Mouse (Mus musculus) inflammation-experienced regulatory T-cells, adult 16 weeks (primary cell): ENCODE data around the gene Lpp. TPM values are rescaled to one million over a fixed set of nuclear protein-coding genes. Genes with fewer than 3 reads are reported as not detected.

Experiments used
- polyA plus RNA-seq: library from polyadenylated mRNA; unstranded; fragments of 100-300 nt; shearing (Covaris generic); gene quantifications from one replicate; pipeline ENCODE4 v1.2.1, GENCODE M21; 2017

Gene Lpp
- 27.8 TPM for polyA plus RNA-seq

DNA sequence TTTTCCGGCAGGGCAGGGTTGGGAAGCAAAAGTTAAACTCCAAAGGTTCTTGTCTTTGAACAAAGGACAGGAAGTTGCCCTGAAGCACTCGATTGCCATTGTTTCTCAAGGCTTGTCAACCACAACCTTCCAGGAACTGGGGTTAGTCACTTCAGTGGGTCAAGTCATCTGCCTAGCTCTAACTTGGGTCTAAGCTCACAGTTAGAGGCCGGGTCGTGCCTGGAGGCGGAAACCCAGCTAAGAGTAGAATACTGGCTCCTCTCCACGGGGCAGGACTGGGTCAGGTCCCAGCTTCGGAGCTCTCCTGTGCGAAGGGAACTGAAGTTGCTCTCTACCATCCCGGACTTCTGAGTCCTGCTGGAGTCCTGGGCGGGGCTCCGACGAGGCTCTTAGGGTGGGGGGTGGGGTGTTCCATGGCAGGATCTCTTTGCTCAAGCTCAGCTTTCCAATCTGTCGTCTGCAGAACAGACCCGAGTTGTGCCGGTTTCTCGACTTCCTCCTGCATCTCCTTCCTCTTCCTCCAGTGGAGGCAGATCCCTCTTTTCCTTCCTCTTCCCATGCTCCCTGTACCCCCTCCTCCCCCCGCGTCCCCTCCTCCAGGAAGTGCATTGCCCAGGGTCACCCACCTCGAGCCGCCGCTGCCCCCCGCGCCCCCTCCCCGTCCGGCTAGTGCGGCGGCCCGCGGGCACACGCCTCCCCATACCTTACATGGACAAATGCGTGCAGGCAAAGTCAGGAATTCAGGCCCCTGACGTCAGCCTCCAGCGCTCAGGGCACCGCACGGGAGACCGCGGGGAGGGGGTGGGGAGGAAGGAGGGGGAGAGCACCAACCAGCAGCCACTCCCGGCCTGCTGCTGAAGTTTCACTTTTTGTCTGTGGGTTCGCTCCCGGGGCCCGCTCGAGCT, at the start of gene Lpp:
Lpp (plus strand) TSS at position 857 of the 905 bp plus-strand sequence.

